In the genomic region with DNA sequence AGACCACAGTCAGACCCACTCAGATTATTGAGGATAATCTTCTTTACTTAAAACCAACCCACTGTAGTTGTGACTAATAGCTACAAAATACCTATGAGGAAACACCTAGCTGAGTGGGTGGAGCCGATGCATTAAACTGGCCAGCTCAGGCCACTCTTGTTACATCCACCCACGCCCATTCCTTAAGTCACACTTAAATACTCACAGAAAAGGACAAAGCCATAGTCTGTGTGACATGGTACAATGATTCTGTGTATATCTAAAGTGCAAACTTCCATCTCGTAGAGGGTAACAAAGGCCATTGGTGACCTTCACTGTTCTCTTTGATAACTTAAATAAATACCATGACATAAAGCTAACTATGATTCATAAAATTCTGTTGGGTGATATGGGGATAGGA, we compare ENCODE assay signal across 23 mouse cellular contexts.
"Had no signal": no experiment of that assay in that cellular context is flagged by ENCODE, and none has a peak within 500 bp of the region (broad histone marks: within the 10 kb centered on the region; RNA-seq: fewer than 3 reads in every experiment).

No protein-coding gene starts in this region.

- H3K4me2 ChIP-seq: kidney, embryonic 15.5 days; limb, embryonic 12.5 days; limb, embryonic 15.5 days; liver, embryonic 11.5 days; lung, embryonic 14.5 days; midbrain, embryonic 12.5 days; neural tube, embryonic 13.5 days had no signal

- DNase-seq: kidney, adult 11 months; kidney, adult 8-10 months; kidney, postnatal 14 days; layer of hippocampus, postnatal 36 days; left cerebral cortex, postnatal 4 days; liver, postnatal 0 days; lung, embryonic 14.5 days; retina, postnatal 1 day; right cerebral cortex, postnatal 25 days; spleen, adult 18-20 months; thymus, postnatal 25 days had no signal

- H3K36me3 ChIP-seq: kidney, embryonic 15.5 days; limb, embryonic 12.5 days; limb, embryonic 15.5 days; midbrain, embryonic 12.5 days; neural tube, embryonic 13.5 days had no signal

- H3K9ac ChIP-seq: kidney, embryonic 15.5 days; limb, embryonic 12.5 days; limb, embryonic 15.5 days; liver, embryonic 14.5 days; liver, postnatal 0 days; lung, embryonic 14.5 days; midbrain, embryonic 12.5 days; neural tube, embryonic 13.5 days had no signal

- H3K27me3 ChIP-seq: kidney, embryonic 15.5 days; limb, embryonic 12.5 days; limb, embryonic 15.5 days; midbrain, embryonic 12.5 days; neural tube, embryonic 13.5 days had no signal

- ATAC-seq: inflammation-experienced regulatory T-cells, adult 6 months; liver, postnatal 0 days; lung, postnatal 0 days; midbrain, embryonic 16.5 days had no signal

- H3K4me3 ChIP-seq: kidney, embryonic 15.5 days; limb, embryonic 12.5 days; limb, embryonic 15.5 days; midbrain, embryonic 12.5 days; myocyte; neural tube, embryonic 13.5 days had no signal

- H3K27ac ChIP-seq: kidney, embryonic 15.5 days; limb, embryonic 12.5 days; limb, embryonic 15.5 days; liver, embryonic 14.5 days; macrophage; midbrain, embryonic 12.5 days; neural tube, embryonic 13.5 days had no signal

- H3K9me3 ChIP-seq: kidney, embryonic 15.5 days; limb, embryonic 12.5 days; limb, embryonic 15.5 days; midbrain, embryonic 12.5 days; neural tube, embryonic 13.5 days had no signal
